Mouse (Mus musculus) neural tube, embryonic 12.5 days (tissue): ENCODE measurements at regions not wholly inside any gene's neighbourhood (a gene's known extent, or its start where the extent isn't known, plus 50 kb on each side); places are given as distances from the start of the nearest gene placed in this dataset.
"Not testable (repeated sequence)": the region's sequence is repeated elsewhere in the genome, so short reads cannot be mapped to it uniquely, and the experiment has no call there.

ENCODE experiments used
- ATAC-seq: fragments of 200-750 bp; cut with Nextera tagmentation; 2 replicates; pipeline ENCODE4 v1.8.0; 2017; ENCODE audit warnings: low read depth, mild to moderate bottlenecking, moderate TSS enrichment, moderate library complexity; ENCODE audit not compliant: low FRiP score
- H3K27ac ChIP-seq: fragments of 300-500 bp; sonication (generic); 2 replicates; pipeline ENCODE4 v1.5.1; 2016
- H3K27me3 ChIP-seq: fragments of 300-500 bp; sonication (generic); replicated peaks from 2 replicates; pipeline ENCODE4 v1.6.1; 2016; ENCODE audit warnings: mild to moderate bottlenecking
- H3K36me3 ChIP-seq: fragments of 300-500 bp; sonication (generic); 2 replicates; pipeline ENCODE4 v1.6.1; 2016; ENCODE audit warnings: mild to moderate bottlenecking
- H3K4me1 ChIP-seq: fragments of 300-500 bp; sonication (generic); 2 replicates; pipeline ENCODE4 v1.6.1; 2016
- H3K4me2 ChIP-seq: fragments of 300-500 bp; sonication (generic); replicated peaks from 2 replicates; pipeline ENCODE4 v1.6.1; 2016; ENCODE audit warnings: mild to moderate bottlenecking
- H3K4me3 ChIP-seq: fragments of 300-500 bp; sonication (generic); 2 replicates; pipeline ENCODE4 v1.5.1; 2016
- H3K9ac ChIP-seq: fragments of 300-500 bp; sonication (generic); 2 replicates; pipeline ENCODE4 v1.6.1; 2016; ENCODE audit warnings: mild to moderate bottlenecking
- H3K9me3 ChIP-seq: fragments of 300-500 bp; sonication (generic); 2 replicates; pipeline ENCODE4 v1.6.1; 2016; ENCODE audit warnings: mild to moderate bottlenecking
- WGBS: fragments of 180-500 bp; shearing (Covaris S2); methylation state at CpG from one replicate; pipeline ENCODE4 v1.1.7; 2016; 5-methylcytosine and 5-hydroxymethylcytosine counted together

- no peak for ATAC-seq
- no peaks in the 10 kb centered on the region for H3K36me3 ChIP-seq
- H3K4me2 ChIP-seq = no peak overlapping the region
- H3K27me3 ChIP-seq = no peaks in the 10 kb centered on the region
- H3K9ac ChIP-seq = no peak overlapping the region
- WGBS = 87% methylated on average over 19 of the region's 19 CpGs
- H3K4me1 ChIP-seq = 0 out of 2 replicates have a peak, but pooled peaks cover 3% of the 10 kb centered on the region
- no peak overlapping the region for H3K27ac ChIP-seq
- no peak overlapping the region for H3K4me3 ChIP-seq
- H3K9me3 ChIP-seq = no peaks in the 10 kb centered on the region
Observed at GRCm38 (mm10) chr14:76731096-76731986, 174.7 kb upstream of the Serp2 start.

GRCm38 (mm10) chr14:76725844-76726243 lies 169.2 kb upstream of the Serp2 start:
- Histone ChIP-seq H3K9me3 (no peaks in the 10 kb centered on the region), H3K36me3 (no peaks in the 10 kb centered on the region), H3K4me3 (no peak overlapping the region), H3K27ac (no peak overlapping the region), H3K4me2 (no peak overlapping the region), H3K4me1 (no peaks in the 10 kb centered on the region), H3K9ac (no peak overlapping the region), H3K27me3 (no peaks in the 10 kb centered on the region)
- no peak for ATAC-seq
- WGBS = 94% methylated on average over 2 of the region's 2 CpGs

DNA sequence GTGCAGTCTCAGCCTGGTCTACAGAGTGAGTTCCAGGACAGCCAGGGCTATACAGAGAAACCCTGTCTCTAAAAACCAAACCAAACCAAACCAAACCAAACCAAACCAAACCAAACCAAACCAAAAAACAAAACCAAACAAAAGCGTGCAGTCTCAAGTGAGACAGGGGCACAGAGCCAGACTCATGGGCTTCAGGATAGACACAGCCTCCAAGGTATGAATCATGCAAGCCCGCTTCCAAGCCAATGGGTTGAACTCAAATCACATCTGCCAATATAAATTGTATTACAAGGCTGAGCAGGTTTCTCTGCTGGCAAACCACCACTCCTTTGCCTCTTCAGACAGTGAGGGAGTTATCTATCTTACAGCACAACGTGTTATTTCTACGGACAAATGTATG lies 168.5 kb upstream of the Serp2 start:
- H3K9ac ChIP-seq, H3K4me2 ChIP-seq, H3K9me3 ChIP-seq, ATAC-seq, H3K36me3 ChIP-seq, H3K4me3 ChIP-seq, H3K27ac ChIP-seq, H3K4me1 ChIP-seq, H3K27me3 ChIP-seq: not testable (repeated sequence)
- 92% methylated on average over 4 of the region's 4 CpGs for WGBS

DNA sequence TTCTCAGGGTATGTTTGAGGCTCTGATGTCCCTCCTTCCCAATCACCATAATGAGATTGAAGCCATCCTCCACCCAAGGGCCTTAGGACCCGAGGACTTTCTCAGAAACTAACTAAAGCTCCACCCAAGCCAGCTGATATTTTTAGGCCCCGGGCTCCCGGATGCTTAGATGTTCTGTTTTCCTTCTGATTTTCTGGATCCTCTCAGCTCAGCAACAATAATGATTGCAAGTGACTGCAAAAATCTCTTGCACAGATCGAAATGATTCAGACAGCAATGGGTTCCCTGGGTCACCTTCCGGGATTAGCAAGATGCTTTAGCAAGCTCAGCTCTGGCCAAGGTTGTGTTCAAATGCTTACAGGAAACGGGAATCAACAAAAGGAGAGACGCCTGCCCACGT lies 168.1 kb upstream of the Serp2 start:
- ATAC-seq = no peak
- H3K27me3 ChIP-seq = no peaks in the 10 kb centered on the region
- no peak overlapping the region for H3K4me2 ChIP-seq
- H3K36me3 ChIP-seq = no peaks in the 10 kb centered on the region
- no peak overlapping the region for H3K4me3 ChIP-seq
- no peaks in the 10 kb centered on the region for H3K9me3 ChIP-seq
- H3K4me1 ChIP-seq = no peaks in the 10 kb centered on the region
- WGBS = 87% methylated on average over 8 of the region's 8 CpGs
- no peak overlapping the region for H3K9ac ChIP-seq
- no peak overlapping the region for H3K27ac ChIP-seq

GRCm38 (mm10) chr14:76724395-76724794 lies 167.7 kb upstream of the Serp2 start:
- no peak overlapping the region for H3K27ac ChIP-seq
- no peak overlapping the region for H3K9ac ChIP-seq
- WGBS = 71% methylated on average over 8 of the region's 8 CpGs
- no peak overlapping the region for H3K4me3 ChIP-seq
- no peaks in the 10 kb centered on the region for H3K4me1 ChIP-seq
- no peak for ATAC-seq
- H3K9me3 ChIP-seq = no peaks in the 10 kb centered on the region
- no peak overlapping the region for H3K4me2 ChIP-seq
- H3K27me3 ChIP-seq = no peaks in the 10 kb centered on the region
- H3K36me3 ChIP-seq = no peaks in the 10 kb centered on the region

DNA sequence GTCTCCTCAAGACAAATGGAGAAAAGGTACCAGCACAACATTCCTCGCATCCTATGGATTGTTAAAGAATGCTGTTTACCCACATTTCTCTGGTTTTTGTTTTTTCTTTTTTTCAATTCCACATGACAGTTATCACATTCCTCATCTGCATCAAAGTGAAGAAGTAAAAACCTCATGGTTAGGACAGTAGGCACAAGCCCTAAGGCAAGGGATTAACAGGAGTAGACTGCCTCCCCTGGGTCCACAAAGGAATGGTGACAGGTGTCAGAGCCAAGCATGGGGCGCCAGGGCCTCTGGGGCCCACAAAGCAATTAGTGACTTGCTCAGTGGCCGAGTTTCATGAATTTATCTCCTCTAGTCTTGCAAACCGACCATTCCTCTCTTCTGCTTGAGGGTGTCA lies 166.9 kb upstream of the Serp2 start:
- Histone ChIP-seq H3K27ac (no peak overlapping the region), H3K4me1 (no peaks in the 10 kb centered on the region), H3K36me3 (no peaks in the 10 kb centered on the region), H3K9me3 (no peaks in the 10 kb centered on the region), H3K9ac (no peak overlapping the region), H3K4me3 (no peak overlapping the region), H3K4me2 (no peak overlapping the region), H3K27me3 (no peaks in the 10 kb centered on the region)
- 55% methylated on average over 4 of the region's 4 CpGs for WGBS
- ATAC-seq = no peak

DNA sequence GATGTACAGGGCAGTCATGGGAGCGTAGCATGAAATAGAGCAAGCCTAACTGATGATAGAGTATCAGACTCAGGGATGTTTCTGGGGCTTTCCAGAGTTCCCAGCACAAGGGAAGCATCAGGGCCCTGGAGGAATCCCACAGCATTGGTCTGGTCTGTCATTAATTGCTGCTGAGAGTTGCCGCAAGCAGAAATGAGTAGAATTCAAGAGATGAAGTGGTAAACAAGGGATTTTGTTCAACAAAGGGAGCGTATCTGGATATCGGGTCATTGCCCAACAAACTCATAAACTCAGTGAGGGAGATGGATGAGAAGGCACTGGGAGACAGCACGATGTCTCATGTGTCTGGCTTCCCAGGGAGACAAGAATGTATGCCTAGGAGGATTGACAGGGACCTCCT lies 165.6 kb upstream of the Serp2 start:
- no peaks in the 10 kb centered on the region for H3K36me3 ChIP-seq
- no peak overlapping the region for H3K27ac ChIP-seq
- 90% methylated on average over 5 of the region's 5 CpGs for WGBS

DNA sequence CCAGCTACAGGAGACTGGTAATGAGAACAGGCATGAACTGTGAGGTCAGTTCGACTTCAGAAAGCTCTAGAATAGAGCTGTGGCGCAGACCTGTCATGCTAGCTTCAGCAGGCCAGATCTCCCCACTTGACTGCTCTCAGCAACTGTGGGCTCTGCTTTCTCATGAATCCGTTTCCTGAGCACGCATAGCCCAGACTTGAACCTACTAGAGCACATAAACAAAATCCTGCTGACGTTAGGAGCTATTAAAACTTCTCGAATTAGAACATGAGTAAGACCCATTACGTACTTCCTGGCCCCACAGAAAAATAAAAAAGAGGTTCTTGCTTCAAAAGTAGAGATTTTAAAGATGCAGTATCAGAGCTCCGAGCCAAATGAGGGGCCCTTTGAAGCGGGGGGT lies 165.1 kb upstream of the Serp2 start:
- 90% methylated on average over 9 of the region's 9 CpGs for WGBS

More for the DNA sequence above, 165.6 kb upstream of the Serp2 start:
- H3K9me3 ChIP-seq = no peaks in the 10 kb centered on the region
- no peak overlapping the region for H3K9ac ChIP-seq
- H3K4me3 ChIP-seq = no peak overlapping the region
- no peak for ATAC-seq
- no peaks in the 10 kb centered on the region for H3K4me1 ChIP-seq
- no peak overlapping the region for H3K4me2 ChIP-seq
- H3K27me3 ChIP-seq = no peaks in the 10 kb centered on the region

DNA sequence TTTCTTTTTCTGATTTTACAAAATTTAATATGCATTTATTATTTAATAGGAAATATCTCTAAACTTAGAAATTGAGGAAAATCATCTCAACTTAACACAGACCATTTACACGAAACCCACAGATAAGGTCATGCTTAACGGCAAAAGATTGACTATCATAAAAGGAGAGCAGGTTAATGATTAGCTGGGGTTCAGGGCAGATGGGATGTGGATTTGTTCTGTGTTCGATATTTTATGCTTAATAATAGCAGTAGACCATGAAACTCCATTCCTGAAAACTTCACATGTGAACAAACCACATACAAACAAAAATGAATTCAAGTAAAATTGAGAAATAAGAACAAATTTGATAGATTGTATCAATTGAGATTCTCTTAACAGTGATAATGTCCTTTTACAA lies 160.4 kb upstream of the Serp2 start:
- H3K9ac ChIP-seq = no peak overlapping the region
- H3K4me1 ChIP-seq = no peaks in the 10 kb centered on the region
- no peak overlapping the region for H3K4me3 ChIP-seq
- H3K4me2 ChIP-seq = no peak overlapping the region
- no peak overlapping the region for H3K27ac ChIP-seq
- 90% methylated on average over 3 of the region's 3 CpGs for WGBS
- H3K36me3 ChIP-seq = no peaks in the 10 kb centered on the region
- ATAC-seq = no peak
- no peaks in the 10 kb centered on the region for H3K27me3 ChIP-seq
- H3K9me3 ChIP-seq = no peaks in the 10 kb centered on the region

More for the DNA sequence above, 165.1 kb upstream of the Serp2 start:
- Histone ChIP-seq H3K4me1 (no peaks in the 10 kb centered on the region), H3K27ac (no peak overlapping the region), H3K36me3 (no peaks in the 10 kb centered on the region), H3K4me2 (no peak overlapping the region), H3K27me3 (no peaks in the 10 kb centered on the region), H3K4me3 (no peak overlapping the region), H3K9ac (no peak overlapping the region), H3K9me3 (no peaks in the 10 kb centered on the region)
- ATAC-seq = no peak

DNA sequence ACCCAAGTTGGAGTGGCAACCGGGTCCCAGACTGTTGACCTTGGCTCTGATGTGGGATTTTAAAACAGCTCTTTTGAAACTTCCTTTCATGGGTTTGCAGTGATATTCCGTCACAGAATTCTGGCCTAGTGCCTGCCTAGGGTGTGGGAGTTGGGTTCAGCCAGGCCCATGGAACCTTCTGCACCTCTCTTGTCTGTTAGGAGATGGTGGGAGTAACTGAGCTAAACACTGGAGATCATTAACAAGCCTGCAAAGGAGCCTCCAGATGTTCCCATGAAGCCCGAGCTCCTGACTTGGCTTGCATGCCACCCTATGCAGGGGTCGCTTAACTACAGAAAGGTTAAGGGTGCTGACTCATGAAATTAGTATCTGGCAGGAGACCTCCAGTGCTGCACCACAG lies 158.0 kb upstream of the Serp2 start:
- Histone ChIP-seq H3K27ac (no peak overlapping the region), H3K27me3 (no peaks in the 10 kb centered on the region), H3K4me2 (no peak overlapping the region), H3K4me1 (no peaks in the 10 kb centered on the region), H3K4me3 (no peak overlapping the region), H3K9me3 (no peaks in the 10 kb centered on the region), H3K36me3 (no peaks in the 10 kb centered on the region), H3K9ac (no peak overlapping the region)
- 84% methylated on average over 4 of the region's 4 CpGs for WGBS
- ATAC-seq = no peak

GRCm38 (mm10) chr14:76713946-76714345 lies 157.3 kb upstream of the Serp2 start:
- Histone ChIP-seq H3K9me3 (no peaks in the 10 kb centered on the region), H3K4me1 (no peaks in the 10 kb centered on the region), H3K4me2 (no peak overlapping the region), H3K9ac (no peak overlapping the region), H3K36me3 (no peaks in the 10 kb centered on the region), H3K27me3 (no peaks in the 10 kb centered on the region), H3K4me3 (no peak overlapping the region), H3K27ac (no peak overlapping the region)
- WGBS = 61% methylated on average over 7 of the region's 7 CpGs
- ATAC-seq = no peak

GRCm38 (mm10) chr14:76708728-76709127 lies 152.0 kb upstream of the Serp2 start:
- Histone ChIP-seq H3K9ac (no peak overlapping the region), H3K27ac (no peak overlapping the region), H3K27me3 (no peaks in the 10 kb centered on the region), H3K4me2 (no peak overlapping the region), H3K4me1 (no peaks in the 10 kb centered on the region), H3K4me3 (no peak overlapping the region), H3K36me3 (no peaks in the 10 kb centered on the region), H3K9me3 (no peaks in the 10 kb centered on the region)
- ATAC-seq = no peak
- WGBS = 90% methylated on average over 11 of the region's 11 CpGs

DNA sequence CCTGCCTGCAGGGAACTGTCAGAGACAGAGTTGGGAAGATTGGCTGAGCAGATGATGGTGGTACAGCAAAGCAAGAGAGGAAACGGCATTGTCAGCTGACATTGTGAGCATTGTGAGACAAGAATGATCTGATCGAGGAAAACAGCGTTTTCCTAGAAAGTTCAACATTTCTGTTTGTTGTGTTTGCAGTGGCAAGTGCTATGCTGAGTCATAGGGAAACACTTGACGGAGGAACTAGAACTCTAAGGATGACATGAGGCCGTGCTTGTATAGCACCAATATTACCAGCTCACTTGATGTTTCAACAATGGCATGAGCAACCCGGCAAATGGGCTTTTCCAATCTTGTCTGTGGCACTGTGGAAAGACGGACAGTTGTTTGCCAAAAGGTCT lies 146.7 kb upstream of the Serp2 start:
- Histone ChIP-seq H3K9me3 (no peaks in the 10 kb centered on the region), H3K27ac (no peak overlapping the region), H3K36me3 (no peaks in the 10 kb centered on the region), H3K4me1 (peaks cover 6% of the 10 kb centered on the region; the same call in 1 of the 2 replicates), H3K4me2 (no peak overlapping the region), H3K4me3 (no peak overlapping the region), H3K27me3 (no peaks in the 10 kb centered on the region), H3K9ac (no peak overlapping the region)
- no peak for ATAC-seq
- WGBS = 91% methylated on average over 7 of the region's 7 CpGs
